Mouse (Mus musculus): ENCODE results near the gene Actn3.

GRCm38 (mm10) chr19:4876241-4876640 lies 1.5 kb downstream of the Actn3 start:
- peak; percentile 61 to 94 (median 87) for TF ChIP-seq MYOD1 (IDR thresholded peaks at IDR 0.05; ENCODE audit: control insufficient read depth in 1 of 3, insufficient read length in 2 of 3, low read depth in 2 of 3)
- TF ChIP-seq MYOG (IDR thresholded peaks at IDR 0.05; ENCODE audit: control insufficient read depth in 1 of 3, insufficient read depth in 1 of 3, insufficient read length in 2 of 3, low read depth in 2 of 3), result peak; percentile 86 to 96 (median 89)
- TF ChIP-seq POLR2A (IDR thresholded peaks at IDR 0.05; ENCODE audit: insufficient read length, low read depth), result no peak
- TF ChIP-seq TCF12 (IDR thresholded peaks at IDR 0.05; ENCODE audit: insufficient read depth, poor library complexity, severe bottlenecking), result peak; percentile 66
- no peak for TF ChIP-seq MAX (IDR thresholded peaks at IDR 0.05; ENCODE audit: low read depth)

All from myocyte (in vitro differentiated cells).